Mouse (Mus musculus) embryonic facial prominence, embryonic 10.5 days (tissue): Measurements from ENCODE around the gene Celf5. TPM values are rescaled to one million over a fixed set of nuclear protein-coding genes. Genes with fewer than 3 reads are reported as not detected.
A peak's percentile ranks its signal among the peaks of the same experiment; 100 is the strongest.

ENCODE experiments used
- DNase-seq: peaks from one replicate; pipeline ENCODE4 v3.0.0-alpha.2; 2017; ENCODE audit warnings: low spot score
- H3K27ac ChIP-seq: fragments of 300-500 bp; sonication (generic); replicated peaks from 2 replicates; pipeline ENCODE4 v1.5.1; 2016; ENCODE audit warnings: mild to moderate bottlenecking
- H3K27me3 ChIP-seq: fragments of 300-500 bp; sonication (generic); replicated peaks from 2 replicates; pipeline ENCODE4 v1.6.1; 2016; ENCODE audit warnings: low read depth, mild to moderate bottlenecking; ENCODE audit not compliant: poor library complexity, severe bottlenecking
- H3K36me3 ChIP-seq: fragments of 300-500 bp; sonication (generic); replicated peaks from 2 replicates; pipeline ENCODE4 v1.6.1; 2016; ENCODE audit warnings: mild to moderate bottlenecking, moderate library complexity
- H3K4me1 ChIP-seq: fragments of 300-500 bp; sonication (generic); 2 replicates; pipeline ENCODE4 v1.6.1; 2016
- H3K4me3 ChIP-seq: fragments of 300-500 bp; sonication (generic); 2 replicates; pipeline ENCODE4 v1.5.1; 2016; ENCODE audit warnings: mild to moderate bottlenecking, moderate library complexity
- H3K9me3 ChIP-seq: fragments of 300-500 bp; sonication (generic); 2 replicates; pipeline ENCODE4 v1.6.1; 2016; ENCODE audit warnings: mild to moderate bottlenecking
- WGBS: fragments of 180-500 bp; shearing (Covaris S2); methylation state at CpG from one replicate; pipeline ENCODE4 v1.1.7; 2016; 5-methylcytosine and 5-hydroxymethylcytosine counted together
- polyA plus RNA-seq: library from polyadenylated mRNA; unstranded; fragments of >200 nt; fragmentation: Nextera tagmentation; extraction: Ambion mirVana; gene quantifications from 2 replicates; pipeline ENCODE4 v1.2.1, GENCODE M21; 2016

Gene Celf5
- polyA plus RNA-seq, 1 experiment from 2014 or later = 2.3 TPM

- H3K4me1 ChIP-seq = peaks cover 30% of the 10 kb centered on the region
- H3K36me3 ChIP-seq = no peaks in the 10 kb centered on the region
- no peak overlapping the region; the same call in 1 of the 2 replicates for H3K4me3 ChIP-seq
- peak; percentile 7 for DNase-seq
- H3K9me3 ChIP-seq = no peaks in the 10 kb centered on the region
- no peak overlapping the region for H3K27ac ChIP-seq
- 63% methylated on average over 4 of the region's 4 CpGs for WGBS
- peaks cover 100% of the 10 kb centered on the region for H3K27me3 ChIP-seq
Measured at GRCm38 (mm10) chr10:81463531-81463930, 19.0 kb downstream of the Celf5 start.

GRCm38 (mm10) chr10:81462917-81463316 is 19.6 kb downstream of the Celf5 start:
- peak; percentile 9 for DNase-seq
- Histone ChIP-seq H3K4me1 (peaks cover 30% of the 10 kb centered on the region), H3K27ac (no peak overlapping the region), H3K36me3 (no peaks in the 10 kb centered on the region), H3K27me3 (peaks cover 100% of the 10 kb centered on the region), H3K4me3 (no peak overlapping the region), H3K9me3 (no peaks in the 10 kb centered on the region)
- WGBS = 76% methylated on average over 7 of the region's 7 CpGs

GRCm38 (mm10) chr10:81462415-81462804 is 20.1 kb downstream of the Celf5 start:
- Histone ChIP-seq H3K4me1 (peaks cover 30% of the 10 kb centered on the region), H3K4me3 (peak overlapping the region; percentile 23; the same call in 1 of the 2 replicates), H3K27me3 (peaks cover 100% of the 10 kb centered on the region), H3K27ac (no peak overlapping the region), H3K36me3 (no peaks in the 10 kb centered on the region), H3K9me3 (no peaks in the 10 kb centered on the region)
- DNase-seq = peak; percentile 9
- 32% methylated on average over 7 of the region's 7 CpGs for WGBS

GRCm38 (mm10) chr10:81461673-81462414 is 20.7 kb downstream of the Celf5 start:
- Histone ChIP-seq H3K9me3 (no peaks in the 10 kb centered on the region), H3K4me1 (peaks cover 30% of the 10 kb centered on the region), H3K27ac (no peak overlapping the region), H3K4me3 (peak overlapping the region; percentile 23), H3K27me3 (peaks cover 100% of the 10 kb centered on the region), H3K36me3 (no peaks in the 10 kb centered on the region)
- WGBS = 5% methylated on average over 16 of the region's 16 CpGs
- peak; percentile 8 for DNase-seq

GRCm38 (mm10) chr10:81460951-81461350 is 21.6 kb downstream of the Celf5 start:
- Histone ChIP-seq H3K36me3 (no peaks in the 10 kb centered on the region), H3K27me3 (peaks cover 100% of the 10 kb centered on the region), H3K4me3 (no peak overlapping the region), H3K9me3 (no peaks in the 10 kb centered on the region), H3K27ac (no peak overlapping the region), H3K4me1 (peaks cover 30% of the 10 kb centered on the region)
- WGBS = 37% methylated on average over 11 of the region's 11 CpGs
- no peak for DNase-seq

- Histone ChIP-seq H3K36me3 (no peaks in the 10 kb centered on the region), H3K4me3 (no peak overlapping the region), H3K4me1 (peaks cover 30% of the 10 kb centered on the region), H3K27me3 (peaks cover 100% of the 10 kb centered on the region), H3K27ac (no peak overlapping the region), H3K9me3 (no peaks in the 10 kb centered on the region)
- 27% methylated on average over 20 of the region's 20 CpGs for WGBS
- DNase-seq = peak; percentile 10
Measured at GRCm38 (mm10) chr10:81460471-81460870, 22.0 kb downstream of the Celf5 start.

- peaks cover 19% of the 10 kb centered on the region for H3K4me1 ChIP-seq
- peaks cover 100% of the 10 kb centered on the region for H3K27me3 ChIP-seq
- H3K27ac ChIP-seq = no peak overlapping the region
- H3K4me3 ChIP-seq = no peak overlapping the region
- no peak for DNase-seq
- WGBS = 71% methylated on average over 21 of the region's 21 CpGs
- no peaks in the 10 kb centered on the region for H3K9me3 ChIP-seq
- H3K36me3 ChIP-seq = no peaks in the 10 kb centered on the region
Measured at GRCm38 (mm10) chr10:81459399-81459798, 23.1 kb downstream of the Celf5 start.

GRCm38 (mm10) chr10:81458267-81458666 is 24.2 kb downstream of the Celf5 start:
- Histone ChIP-seq H3K27ac (no peak overlapping the region), H3K27me3 (peaks cover 100% of the 10 kb centered on the region), H3K4me3 (no peak overlapping the region), H3K9me3 (no peaks in the 10 kb centered on the region), H3K36me3 (no peaks in the 10 kb centered on the region), H3K4me1 (peaks cover 11% of the 10 kb centered on the region)
- WGBS = 80% methylated on average over 6 of the region's 6 CpGs
- no peak for DNase-seq

GRCm38 (mm10) chr10:81457624-81458023 is 24.9 kb downstream of the Celf5 start:
- no peak for DNase-seq
- H3K27ac ChIP-seq = no peak overlapping the region
- no peak overlapping the region for H3K4me3 ChIP-seq

GRCm38 (mm10) chr10:81456983-81457563 is 25.4 kb downstream of the Celf5 start:
- DNase-seq = no peak
- Histone ChIP-seq H3K36me3 (no peaks in the 10 kb centered on the region), H3K4me3 (no peak overlapping the region), H3K4me1 (peaks cover 21% of the 10 kb centered on the region), H3K9me3 (no peaks in the 10 kb centered on the region), H3K27me3 (peaks cover 100% of the 10 kb centered on the region), H3K27ac (no peak overlapping the region)
- 58% methylated on average over 12 of the region's 12 CpGs for WGBS

More at GRCm38 (mm10) chr10:81457624-81458023, 24.9 kb downstream of the Celf5 start:
- Histone ChIP-seq H3K9me3 (no peaks in the 10 kb centered on the region), H3K4me1 (peaks cover 17% of the 10 kb centered on the region), H3K36me3 (no peaks in the 10 kb centered on the region), H3K27me3 (peaks cover 100% of the 10 kb centered on the region)
- WGBS = 88% methylated on average over 8 of the region's 8 CpGs

GRCm38 (mm10) chr10:81455181-81455895 is 27.2 kb downstream of the Celf5 start, which contains the start of gene Nfic:
Gene Nfic, minus strand, starts transcription at chr10:81455635.
- 66% methylated on average over 28 of the region's 28 CpGs for WGBS
- peak; percentile 9 for DNase-seq

GRCm38 (mm10) chr10:81454106-81454505 is 28.4 kb downstream of the Celf5 start:
- H3K9me3 ChIP-seq = no peaks in the 10 kb centered on the region
- no peak overlapping the region for H3K27ac ChIP-seq
- H3K4me3 ChIP-seq = no peak overlapping the region
- peaks cover 90% of the 10 kb centered on the region for H3K27me3 ChIP-seq
- no peaks in the 10 kb centered on the region for H3K36me3 ChIP-seq
- peak; percentile 8 for DNase-seq
- H3K4me1 ChIP-seq = peaks cover 11% of the 10 kb centered on the region
- whole genome bisulfite sequencing = 77% methylated on average over 2 of the region's 2 CpGs

More at GRCm38 (mm10) chr10:81455181-81455895, 27.2 kb downstream of the Celf5 start, which contains the start of gene Nfic:
- Histone ChIP-seq H3K4me1 (peaks cover 13% of the 10 kb centered on the region), H3K27me3 (peaks cover 100% of the 10 kb centered on the region), H3K27ac (no peak within 1 kb of the TSS), H3K36me3 (no peaks in the 10 kb centered on the region), H3K4me3 (no peak within 1 kb of the TSS), H3K9me3 (no peaks in the 10 kb centered on the region)
